Mouse (Mus musculus) lung, postnatal 0 days (tissue): ENCODE measurements around the gene Ints12.

Source experiments
- CTCF ChIP-seq: IDR thresholded peaks from 2 replicates; pipeline ENCODE4 v1.5.1; 2016; ENCODE audit warnings: antibody characterized with exemption, mild to moderate bottlenecking
- EP300 ChIP-seq: IDR thresholded peaks from 2 replicates; pipeline ENCODE4 v1.6.1; 2016; ENCODE audit warnings: antibody characterized with exemption, mild to moderate bottlenecking, control low read depth

GRCm38 (mm10) chr3:133144511-133145147, 53.0 kb downstream of the Ints12 start:
- TF ChIP-seq CTCF, result no peak
- TF ChIP-seq EP300, result no peak
